Mouse (Mus musculus) ES-Bruce4 (cell line): ENCODE measurements at regions not wholly inside any gene's neighbourhood (a gene's known extent, or its start where the extent isn't known, plus 50 kb on each side); places are given as distances from the start of the nearest gene placed in this dataset.

Experiments used
- CTCF ChIP-seq: IDR thresholded peaks from one replicate; pipeline ENCODE4 v1.8.1; 2011; ENCODE audit warnings: low read depth, low read length
- POLR2A ChIP-seq: IDR thresholded peaks from one replicate; pipeline ENCODE4 v1.8.1; 2011; ENCODE audit warnings: low read length; ENCODE audit not compliant: insufficient read depth

GRCm38 (mm10) chr3:59409131-59409530 lies 64.9 kb upstream of the Igsf10 start:
- TF ChIP-seq CTCF (no peak), POLR2A (no peak)
